26 mouse cellular contexts compared by ENCODE assay signal in genomic region chr10:92112790-92113189, GRCm38 (mm10).
"Had no signal": no experiment of that assay in that cellular context is flagged by ENCODE, and none has a peak within 500 bp of the region (broad histone marks: within the 10 kb centered on the region; RNA-seq: fewer than 3 reads in every experiment).

No protein-coding gene starts in this region.

- H3K36me3 ChIP-seq: limb, embryonic 10.5 days; limb, embryonic 13.5 days; liver, embryonic 12.5 days; liver, embryonic 15.5 days; lung, embryonic 15.5 days had no signal

- H3K4me2 ChIP-seq: limb, embryonic 13.5 days; liver, embryonic 12.5 days; liver, embryonic 15.5 days; lung, embryonic 15.5 days; neural tube, embryonic 12.5 days; neural tube, embryonic 15.5 days had no signal

- DNase-seq: kidney, adult 18-20 months; kidney, adult 9 months; kidney, postnatal 25 days; layer of hippocampus, adult 9-11 months; liver; lung, adult 18-20 months; lung, postnatal 10 days; lung, postnatal 36 days; right cerebral cortex, adult 18-20 months; right cerebral cortex, postnatal 14 days; right cerebral cortex, postnatal 4 days; thymus, adult 2 months; thymus, postnatal 14 days; thymus, postnatal 4 days had no signal

- H3K4me1 ChIP-seq: limb, embryonic 10.5 days; limb, embryonic 13.5 days; liver, embryonic 12.5 days; liver, embryonic 15.5 days; lung, embryonic 15.5 days; megakaryocyte, embryonic 14.5 days; neural tube, embryonic 12.5 days; neural tube, embryonic 15.5 days had no signal

- H3K27ac ChIP-seq: kidney, postnatal 0 days; layer of hippocampus, adult 2 months; limb, embryonic 10.5 days; limb, embryonic 13.5 days; liver, embryonic 12.5 days; liver, embryonic 15.5 days; lung, embryonic 15.5 days; neural tube, embryonic 12.5 days; neural tube, embryonic 15.5 days; stomach, postnatal 0 days had no signal

- H3K9me3 ChIP-seq: limb, embryonic 10.5 days; limb, embryonic 13.5 days; liver, embryonic 12.5 days; liver, embryonic 15.5 days; lung, embryonic 15.5 days; megakaryocyte, embryonic 14.5 days; neural tube, embryonic 12.5 days; neural tube, embryonic 15.5 days had no signal

- ATAC-seq: intestine, embryonic 16.5 days; liver, embryonic 12.5 days had no signal

- H3K9ac ChIP-seq: limb, embryonic 13.5 days; liver, embryonic 12.5 days; liver, embryonic 15.5 days; lung, embryonic 15.5 days; neural tube, embryonic 12.5 days; neural tube, embryonic 15.5 days had no signal

- H3K4me3 ChIP-seq: layer of hippocampus, adult 2 months; limb, embryonic 10.5 days; limb, embryonic 13.5 days; liver, embryonic 12.5 days; liver, embryonic 15.5 days; lung, embryonic 15.5 days; megakaryocyte, embryonic 14.5 days; neural tube, embryonic 12.5 days; neural tube, embryonic 15.5 days had no signal

- H3K27me3 ChIP-seq: limb, embryonic 13.5 days; liver, embryonic 12.5 days; liver, embryonic 15.5 days; lung, embryonic 15.5 days; megakaryocyte, embryonic 14.5 days; neural tube, embryonic 12.5 days; neural tube, embryonic 15.5 days had no signal
